Mouse (Mus musculus): ENCODE results near the gene Nt5dc1.

The Nt5dc1 gene

GRCm38 (mm10) chr10:34300368-34300767 is 118.0 kb downstream of the Nt5dc1 start:
- WGBS = 12% methylated on average over 5 of the region's 5 CpGs

- 26% methylated on average over 25 of the region's 25 CpGs for WGBS
Measured at GRCm38 (mm10) chr10:34297980-34298753, 120.2 kb downstream of the Nt5dc1 start.

GRCm38 (mm10) chr10:34297299-34297979 is 120.9 kb downstream of the Nt5dc1 start, which contains the start of gene Tspyl4:
TSS of gene Tspyl4 (plus strand) at chr10:34297442.
- WGBS = under 1% methylated on average over 38 of the region's 38 CpGs

GRCm38 (mm10) chr10:34296911-34297298 is 121.4 kb downstream of the Nt5dc1 start:
- 4% methylated on average over 13 of the region's 13 CpGs for WGBS

GRCm38 (mm10) chr10:34282420-34283238 is 135.7 kb downstream of the Nt5dc1 start:
- WGBS = 2% methylated on average over 47 of the region's 47 CpGs

- WGBS = under 1% methylated on average over 38 of the region's 38 CpGs
Measured at GRCm38 (mm10) chr10:34281962-34282388, 136.4 kb downstream of the Nt5dc1 start, which contains the start of gene Tspyl1. TSS of gene Tspyl1 (plus strand) at chr10:34282190.

- 8% methylated on average over 14 of the region's 14 CpGs for WGBS
Measured at GRCm38 (mm10) chr10:34281211-34281961, 137.0 kb downstream of the Nt5dc1 start.

- WGBS = 12% methylated on average over 13 of the region's 13 CpGs
Measured at GRCm38 (mm10) chr10:34280591-34281175, 137.7 kb downstream of the Nt5dc1 start.

- WGBS = 16% methylated on average over 7 of the region's 7 CpGs
Measured at GRCm38 (mm10) chr10:34271681-34272080, 146.7 kb downstream of the Nt5dc1 start.

- 89% methylated on average over 5 of the region's 5 CpGs for WGBS
Measured at GRCm38 (mm10) chr10:34267312-34268070, 150.9 kb downstream of the Nt5dc1 start.

- WGBS = 89% methylated on average over 4 of the region's 4 CpGs
Measured at GRCm38 (mm10) chr10:34265106-34265505, 153.2 kb downstream of the Nt5dc1 start.

- 80% methylated on average over 9 of the region's 9 CpGs for WGBS
Measured at GRCm38 (mm10) chr10:34252833-34253232, 165.5 kb downstream of the Nt5dc1 start.

GRCm38 (mm10) chr10:34249594-34249993 is 168.8 kb downstream of the Nt5dc1 start:
- WGBS = 42% methylated on average over 2 of the region's 2 CpGs

GRCm38 (mm10) chr10:34247757-34248156 is 170.6 kb downstream of the Nt5dc1 start:
- 51% methylated on average over 3 of the region's 3 CpGs for WGBS

GRCm38 (mm10) chr10:34246106-34246505 is 172.2 kb downstream of the Nt5dc1 start:
- 67% methylated on average over 2 of the region's 2 CpGs for WGBS

- 73% methylated on average over 5 of the region's 5 CpGs for WGBS
Measured at GRCm38 (mm10) chr10:34244745-34245144, 173.6 kb downstream of the Nt5dc1 start.

- WGBS = 86% methylated on average over 4 of the region's 4 CpGs
Measured at GRCm38 (mm10) chr10:34238536-34238935, 179.8 kb downstream of the Nt5dc1 start.

Measured in cerebral cortex, adult 2 months (tissue).